Mouse (Mus musculus): Measurements from ENCODE around the gene Camk1d.

- TF ChIP-seq CTCF (IDR thresholded peaks at IDR 0.05; ENCODE audit: control insufficient read depth, insufficient read depth, low read length) (no peak), POLR2A (IDR thresholded peaks at IDR 0.05; ENCODE audit: borderline replicate concordance, control insufficient read depth, low read depth, low read length) (no peak)
Observed at GRCm38 (mm10) chr2:5437690-5438089, 276.6 kb downstream of the Camk1d start.

All from bone marrow, adult 2 months (tissue).